ENCODE assay signal across 11 mouse cellular contexts in genomic region chr14:62878076-62878475, GRCm38 (mm10). TPM values are rescaled to one million over a fixed set of nuclear protein-coding genes. Genes with fewer than 3 reads are reported as not detected.
DNase-seq lines count a peak whose midpoint lies in the region; ATAC-seq and TF ChIP-seq lines count a peak whose summit lies in the region.
"Had no signal": no experiment of that assay in that cellular context is flagged by ENCODE, and none has a peak within 500 bp of the region (broad histone marks: within the 10 kb centered on the region; RNA-seq: fewer than 3 reads in every experiment).

No protein-coding gene starts in this region.

- no peaks in the 10 kb centered on the region for H3K36me3 ChIP-seq in G1E (replicated peaks)
- H3K36me3 ChIP-seq in liver, embryonic 12.5 days, result no peaks in the 10 kb centered on the region

- H3K4me3 ChIP-seq in G1E (ENCODE audit: low read depth, low read length), result peak overlapping the region; percentile 21; the same call in 1 of the 2 replicates
- H3K4me3 ChIP-seq in liver, embryonic 12.5 days, result peak overlapping the region; percentile 13
- H3K4me3 ChIP-seq: forebrain, embryonic 13.5 days had no signal

- no peak for TF ChIP-seq CTCF in G1E (IDR thresholded peaks at IDR 0.05; ENCODE audit: low read depth, low read length)

- H3K4me2 ChIP-seq in liver, embryonic 12.5 days, result peak overlapping the region; percentile 60
- H3K4me2 ChIP-seq: forebrain, embryonic 13.5 days had no signal

- peak; percentile 34 for DNase-seq in cerebellum, adult 8-10 months
- no peak for DNase-seq in cerebellum, postnatal 10 days
- DNase-seq in G1E (ENCODE audit: low spot score), result peak; percentile 12
- DNase-seq in kidney, adult 8-10 months, result no peak
- DNase-seq in right cerebral cortex, postnatal 36 days (ENCODE audit: low spot score in 2 of 2), result no peak
- no peak for DNase-seq in left cerebral cortex, postnatal 36 days (ENCODE audit: low spot score in 2 of 2)
- DNase-seq: retina, postnatal 1 day; thymus, postnatal 4 days had no signal

- H3K4me1 ChIP-seq in G1E (ENCODE audit: insufficient read depth, low read depth, low read length), result peaks cover 51% of the 10 kb centered on the region
- H3K4me1 ChIP-seq in liver, embryonic 12.5 days, result peaks cover 47% of the 10 kb centered on the region

- 25% methylated on average over 6 of the region's 6 CpGs for WGBS in liver, embryonic 12.5 days (ENCODE audit: insufficient replicate concordance)

- intact Hi-C loops in left cerebral cortex, postnatal 36 days (cut with DNase I), result loop anchor here (5.0 kb wide), 1 partner anchor 41 kb away; the partner anchor contains the start of gene Wdfy2

- H3K27me3 ChIP-seq in G1E (ENCODE audit: insufficient read depth, low read length), result no peaks in the 10 kb centered on the region
- H3K27me3 ChIP-seq in liver, embryonic 12.5 days (replicated peaks), result no peaks in the 10 kb centered on the region
- H3K27me3 ChIP-seq: forebrain, embryonic 13.5 days had no signal

- H3K9me3 ChIP-seq in G1E (replicated peaks), result no peaks in the 10 kb centered on the region
- H3K9me3 ChIP-seq in liver, embryonic 12.5 days (replicated peaks), result no peaks in the 10 kb centered on the region
- H3K9me3 ChIP-seq: forebrain, embryonic 13.5 days had no signal

- peak; percentile 78 for ATAC-seq in G1E (ENCODE audit: extremely low read depth, insufficient number of reproducible peaks, low FRiP score, poor library complexity, severe bottlenecking)
- peak; percentile 84 for ATAC-seq in erythroblast, adult 5-6 weeks (replicated peaks; ENCODE audit: low FRiP score, poor library complexity, severe bottlenecking)
- ATAC-seq in liver, embryonic 12.5 days, result peak; percentile 94
- ATAC-seq: forebrain, embryonic 13.5 days had no signal

- H3K27ac ChIP-seq in liver, embryonic 12.5 days, result peak overlapping the region; percentile 86

- H3K9ac ChIP-seq in liver, embryonic 12.5 days, result peak overlapping the region; percentile 54
- H3K9ac ChIP-seq: forebrain, embryonic 13.5 days had no signal

RNA-seq across cellular contexts. Expression of gene Wdfy2, which starts 40.6 kb away (rescaled TPM):
- total RNA-seq in G1E (2014; fragmentation: Nextera tagmentation) (12.7 and 14.6 TPM in 2 replicates), G1E (2017) (9.8 and 10.3 TPM in 2 replicates)
- polyA plus RNA-seq in G1E (2012), result 2.3 and 2.5 TPM in 2 replicates
- 4.8 and 7.9 TPM in 2 replicates for total RNA-seq in erythroblast, adult 5-6 weeks (2015; ENCODE audit: low replicate concordance)
- total RNA-seq in erythroblast, adult 5-6 weeks (2017; ENCODE audit: low replicate concordance), result 4.7 and 8.0 TPM in 2 replicates
- 3.4 and 3.6 TPM in 2 replicates for polyA plus RNA-seq in liver, embryonic 12.5 days (2016; fragmentation: Nextera tagmentation; extraction: Ambion mirVana)
- 10 to 100 TPM; 10.5 to 12.8 TPM for total RNA-seq in left cerebral cortex, postnatal 36 days (2021)

Comparison
In these comparisons a context has a peak if more than half of its experiments do, and no peak if none do; other contexts are left out.
1. DNase-seq: peak in cerebellum, adult 8-10 months (single experiment) and G1E (single experiment); none in cerebellum, postnatal 10 days (0 of 2), kidney, adult 8-10 months (0 of 2), right cerebral cortex, postnatal 36 days (0 of 2) and left cerebral cortex, postnatal 36 days (0 of 2).
2. Peak in every context shown above with its lines, with median percentiles within 50 percentile points of each other: ATAC-seq.